ENCODE assay signal across 30 mouse cellular contexts in genomic region chrX:132362832-132363231, GRCm38 (mm10).
DNase-seq lines count a peak whose midpoint lies in the region; ATAC-seq and TF ChIP-seq lines count a peak whose summit lies in the region.
"Had no signal": no experiment of that assay in that cellular context is flagged by ENCODE, and none has a peak within 500 bp of the region (broad histone marks: within the 10 kb centered on the region; RNA-seq: fewer than 3 reads in every experiment).

No protein-coding gene starts in this region.

- no peaks in the 10 kb centered on the region for H3K9me3 ChIP-seq in embryonic facial prominence, embryonic 11.5 days (replicated peaks; ENCODE audit: control insufficient read depth, low read length)
- no peaks in the 10 kb centered on the region for H3K9me3 ChIP-seq in embryonic facial prominence, embryonic 10.5 days
- no peaks in the 10 kb centered on the region for H3K9me3 ChIP-seq in hindbrain, embryonic 12.5 days (replicated peaks)
- H3K9me3 ChIP-seq in hindbrain, embryonic 10.5 days, result no peaks in the 10 kb centered on the region
- no peaks in the 10 kb centered on the region for H3K9me3 ChIP-seq in midbrain, embryonic 13.5 days
- H3K9me3 ChIP-seq in midbrain, postnatal 0 days (ENCODE audit: low read length), result no peaks in the 10 kb centered on the region
- H3K9me3 ChIP-seq: embryonic facial prominence, embryonic 13.5 days; embryonic facial prominence, embryonic 15.5 days; forebrain, embryonic 10.5 days; forebrain, embryonic 12.5 days; G1E had no signal

- no peaks in the 10 kb centered on the region for H3K27me3 ChIP-seq in embryonic facial prominence, embryonic 11.5 days (ENCODE audit: control insufficient read depth, insufficient read depth, low read length)
- H3K27me3 ChIP-seq in embryonic facial prominence, embryonic 10.5 days (replicated peaks; ENCODE audit: low read depth, poor library complexity, severe bottlenecking), result peaks cover 13% of the 10 kb centered on the region; the same call in 1 of the 2 replicates
- H3K27me3 ChIP-seq in hindbrain, embryonic 12.5 days, result no peaks in the 10 kb centered on the region
- no peaks in the 10 kb centered on the region for H3K27me3 ChIP-seq in hindbrain, embryonic 10.5 days (ENCODE audit: insufficient read depth, poor library complexity, severe bottlenecking)
- H3K27me3 ChIP-seq in midbrain, embryonic 13.5 days, result no peaks in the 10 kb centered on the region
- no peaks in the 10 kb centered on the region for H3K27me3 ChIP-seq in midbrain, postnatal 0 days (ENCODE audit: insufficient read depth, low read length)
- H3K27me3 ChIP-seq: CH12.LX; embryonic facial prominence, embryonic 13.5 days; embryonic facial prominence, embryonic 15.5 days; forebrain, embryonic 12.5 days had no signal

- ATAC-seq in embryonic facial prominence, embryonic 11.5 days (replicated peaks; ENCODE audit: insufficient number of reproducible peaks, low FRiP score, low TSS enrichment, low read depth), result no peak
- ATAC-seq in hindbrain, embryonic 12.5 days (ENCODE audit: low FRiP score), result peak; percentile 67
- ATAC-seq in midbrain, embryonic 13.5 days, result 0 out of 2 replicates have a peak, but pooled peaks have one; percentile 11
- no peak for ATAC-seq in midbrain, postnatal 0 days (ENCODE audit: low FRiP score)
- ATAC-seq: activated CD4-positive, CD25-positive, alpha-beta regulatory T cell, adult 4 months; CD4-positive, CD25-positive, alpha-beta regulatory T cell, adult 4 months; forebrain, embryonic 14.5 days; forebrain, embryonic 16.5 days; Patski had no signal

- H3K4me3 ChIP-seq in embryonic facial prominence, embryonic 11.5 days (ENCODE audit: low read depth, low read length), result no peak overlapping the region
- no peak overlapping the region for H3K4me3 ChIP-seq in embryonic facial prominence, embryonic 10.5 days
- no peak overlapping the region for H3K4me3 ChIP-seq in hindbrain, embryonic 12.5 days
- H3K4me3 ChIP-seq in hindbrain, embryonic 10.5 days, result no peak overlapping the region
- H3K4me3 ChIP-seq in midbrain, embryonic 13.5 days (replicated peaks), result no peak overlapping the region
- no peak overlapping the region for H3K4me3 ChIP-seq in midbrain, postnatal 0 days (ENCODE audit: low read depth, low read length)
- H3K4me3 ChIP-seq: embryonic facial prominence, embryonic 13.5 days; embryonic facial prominence, embryonic 15.5 days; erythroblast, embryonic 14.5 days; forebrain, embryonic 10.5 days; forebrain, embryonic 12.5 days had no signal

- peak; percentile 3 for DNase-seq in embryonic facial prominence, embryonic 11.5 days (ENCODE audit: low spot score)
- DNase-seq in embryonic facial prominence, embryonic 10.5 days (ENCODE audit: low spot score), result no peak
- DNase-seq in hindbrain, embryonic 10.5 days (ENCODE audit: low spot score), result no peak
- DNase-seq in midbrain, postnatal 0 days (ENCODE audit: low spot score), result no peak
- DNase-seq in brain, embryonic 14.5 days (ENCODE audit: low read depth), result peak; percentile 22
- DNase-seq: adrenal gland, adult 8-10 months; adrenal gland, postnatal 14 days; adrenal gland, postnatal 36 days; B cell, adult 2 months; cerebellum, adult 11 months; cerebellum, adult 18-20 months; cerebellum, adult 8-10 months; cerebellum, adult 9-11 months; cerebellum, postnatal 14 days; cerebellum, postnatal 36 days; embryo, embryonic 11 days had no signal

- WGBS in embryonic facial prominence, embryonic 11.5 days, result 43% methylated on average over 3 of the region's 3 CpGs
- 72% methylated on average over 3 of the region's 3 CpGs for WGBS in embryonic facial prominence, embryonic 10.5 days
- WGBS in hindbrain, embryonic 12.5 days, result 83% methylated on average over 3 of the region's 3 CpGs
- WGBS in hindbrain, embryonic 10.5 days, result 71% methylated on average over 3 of the region's 3 CpGs
- 66% methylated on average over 3 of the region's 3 CpGs for WGBS in midbrain, embryonic 13.5 days
- WGBS in midbrain, postnatal 0 days, result 60% methylated on average over 3 of the region's 3 CpGs

- H3K36me3 ChIP-seq in embryonic facial prominence, embryonic 11.5 days (replicated peaks; ENCODE audit: control insufficient read depth, insufficient read depth, low read depth, low read length), result no peaks in the 10 kb centered on the region
- H3K36me3 ChIP-seq in embryonic facial prominence, embryonic 10.5 days (replicated peaks), result no peaks in the 10 kb centered on the region
- H3K36me3 ChIP-seq in hindbrain, embryonic 12.5 days, result no peaks in the 10 kb centered on the region
- no peaks in the 10 kb centered on the region for H3K36me3 ChIP-seq in hindbrain, embryonic 10.5 days
- H3K36me3 ChIP-seq in midbrain, embryonic 13.5 days, result no peaks in the 10 kb centered on the region
- no peaks in the 10 kb centered on the region for H3K36me3 ChIP-seq in midbrain, postnatal 0 days (ENCODE audit: insufficient read depth, low read length)
- H3K36me3 ChIP-seq: embryonic facial prominence, embryonic 13.5 days; embryonic facial prominence, embryonic 15.5 days; forebrain, embryonic 10.5 days; forebrain, embryonic 12.5 days; G1E had no signal

- no peak for TF ChIP-seq CTCF in midbrain, postnatal 0 days (IDR thresholded peaks at IDR 0.05)
- no peak for TF ChIP-seq CTCF in brain, embryonic 14.5 days (IDR thresholded peaks at IDR 0.05; ENCODE audit: borderline replicate concordance, extremely low read depth, insufficient read depth, insufficient read length)

- TF ChIP-seq POLR2A in brain, embryonic 14.5 days (IDR thresholded peaks at IDR 0.05; ENCODE audit: borderline replicate concordance, extremely low read depth, insufficient read depth, insufficient read length, poor library complexity, severe bottlenecking), result no peak

- H3K4me2 ChIP-seq in embryonic facial prominence, embryonic 11.5 days (ENCODE audit: low read depth, low read length), result no peak overlapping the region
- H3K4me2 ChIP-seq in hindbrain, embryonic 12.5 days (replicated peaks), result no peak overlapping the region
- no peak overlapping the region for H3K4me2 ChIP-seq in midbrain, embryonic 13.5 days (replicated peaks)
- H3K4me2 ChIP-seq in midbrain, postnatal 0 days (ENCODE audit: low read depth, low read length, poor library complexity, severe bottlenecking), result no peak overlapping the region
- H3K4me2 ChIP-seq: embryonic facial prominence, embryonic 13.5 days; embryonic facial prominence, embryonic 15.5 days; forebrain, embryonic 12.5 days had no signal

- no peaks in the 10 kb centered on the region for H3K4me1 ChIP-seq in embryonic facial prominence, embryonic 11.5 days (ENCODE audit: control insufficient read depth, insufficient read depth, low read length)
- no peaks in the 10 kb centered on the region for H3K4me1 ChIP-seq in embryonic facial prominence, embryonic 10.5 days
- H3K4me1 ChIP-seq in hindbrain, embryonic 12.5 days, result no peaks in the 10 kb centered on the region
- no peaks in the 10 kb centered on the region for H3K4me1 ChIP-seq in hindbrain, embryonic 10.5 days (replicated peaks)
- H3K4me1 ChIP-seq in midbrain, embryonic 13.5 days (replicated peaks), result no peaks in the 10 kb centered on the region
- H3K4me1 ChIP-seq in midbrain, postnatal 0 days (ENCODE audit: insufficient read depth, low read length), result no peaks in the 10 kb centered on the region
- H3K4me1 ChIP-seq: embryonic facial prominence, embryonic 13.5 days; embryonic facial prominence, embryonic 15.5 days; forebrain, embryonic 10.5 days; forebrain, embryonic 12.5 days had no signal

- H3K9ac ChIP-seq in embryonic facial prominence, embryonic 11.5 days (replicated peaks; ENCODE audit: low read length), result no peak overlapping the region
- no peak overlapping the region for H3K9ac ChIP-seq in hindbrain, embryonic 12.5 days
- H3K9ac ChIP-seq in midbrain, embryonic 13.5 days (replicated peaks), result no peak overlapping the region
- H3K9ac ChIP-seq in midbrain, postnatal 0 days (replicated peaks; ENCODE audit: low read length, poor library complexity, severe bottlenecking), result no peak overlapping the region
- H3K9ac ChIP-seq: embryonic facial prominence, embryonic 13.5 days; embryonic facial prominence, embryonic 15.5 days; forebrain, embryonic 12.5 days had no signal

- no peak overlapping the region for H3K27ac ChIP-seq in embryonic facial prominence, embryonic 11.5 days (replicated peaks; ENCODE audit: low read depth, low read length)
- H3K27ac ChIP-seq in embryonic facial prominence, embryonic 10.5 days (replicated peaks), result no peak overlapping the region
- no peak overlapping the region for H3K27ac ChIP-seq in hindbrain, embryonic 12.5 days
- no peak overlapping the region for H3K27ac ChIP-seq in hindbrain, embryonic 10.5 days
- H3K27ac ChIP-seq in midbrain, embryonic 13.5 days, result no peak overlapping the region
- no peak overlapping the region for H3K27ac ChIP-seq in midbrain, postnatal 0 days (ENCODE audit: low read depth, low read length)
- H3K27ac ChIP-seq: embryonic facial prominence, embryonic 13.5 days; embryonic facial prominence, embryonic 15.5 days; forebrain, embryonic 10.5 days; forebrain, embryonic 12.5 days had no signal

Comparison
In these comparisons a context has a peak if more than half of its experiments do, and no peak if none do; other contexts are left out.
1. ATAC-seq: peak in hindbrain, embryonic 12.5 days (single experiment) and midbrain, embryonic 13.5 days (single experiment); none in embryonic facial prominence, embryonic 11.5 days (single experiment) and midbrain, postnatal 0 days (single experiment).
2. DNase-seq: peak in embryonic facial prominence, embryonic 11.5 days (single experiment) and brain, embryonic 14.5 days (single experiment); none in embryonic facial prominence, embryonic 10.5 days (single experiment), hindbrain, embryonic 10.5 days (single experiment) and midbrain, postnatal 0 days (single experiment).